21 mouse cellular contexts compared by ENCODE assay signal in the genomic region with DNA sequence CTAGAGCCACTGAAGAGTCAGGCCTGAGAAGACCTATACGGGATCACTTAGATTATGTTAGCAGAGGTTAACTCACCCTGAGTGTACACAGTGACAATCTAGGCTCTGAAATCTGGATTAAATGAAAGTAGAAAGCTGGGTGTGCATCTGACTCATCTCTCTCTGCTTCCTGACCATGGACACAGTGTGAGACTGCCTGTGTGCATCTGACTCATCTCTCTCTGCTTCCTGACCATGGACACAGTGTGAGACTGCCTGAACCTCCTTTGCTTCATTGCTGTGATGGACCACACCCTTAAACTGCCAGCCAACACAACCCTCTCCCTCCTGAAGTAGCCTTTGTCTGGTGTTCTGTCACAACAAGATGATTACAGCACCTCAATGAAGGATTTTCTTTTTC.
DNase-seq lines count a peak whose midpoint lies in the region; ATAC-seq and TF ChIP-seq lines count a peak whose summit lies in the region.
"Had no signal": no experiment of that assay in that cellular context is flagged by ENCODE, and none has a peak within 500 bp of the region (broad histone marks: within the 10 kb centered on the region; RNA-seq: fewer than 3 reads in every experiment).

No protein-coding gene starts in this region.

- H3K4me2 ChIP-seq in intestine, postnatal 0 days (replicated peaks; ENCODE audit: low read depth), result no peak overlapping the region
- no peak overlapping the region for H3K4me2 ChIP-seq in intestine, embryonic 16.5 days (ENCODE audit: low read depth, low read length)
- no peak overlapping the region for H3K4me2 ChIP-seq in stomach, postnatal 0 days (replicated peaks; ENCODE audit: low read depth)
- H3K4me2 ChIP-seq: embryonic facial prominence, embryonic 13.5 days; heart, embryonic 13.5 days; liver, embryonic 11.5 days; lung, embryonic 14.5 days; midbrain, embryonic 13.5 days; neural tube, embryonic 15.5 days had no signal

- no peak for TF ChIP-seq CTCF in intestine, postnatal 0 days (IDR thresholded peaks at IDR 0.05; ENCODE audit: low read depth)
- no peak for TF ChIP-seq CTCF in stomach, postnatal 0 days (IDR thresholded peaks at IDR 0.05; ENCODE audit: low read depth)

- no peaks in the 10 kb centered on the region for H3K27me3 ChIP-seq in intestine, postnatal 0 days (replicated peaks; ENCODE audit: control insufficient read depth, insufficient read depth, low read length)
- no peaks in the 10 kb centered on the region for H3K27me3 ChIP-seq in intestine, embryonic 16.5 days (replicated peaks; ENCODE audit: control insufficient read depth, insufficient read depth, low read length)
- H3K27me3 ChIP-seq in stomach, postnatal 0 days (ENCODE audit: control insufficient read depth, insufficient read depth, low read length), result no peaks in the 10 kb centered on the region
- H3K27me3 ChIP-seq: embryonic facial prominence, embryonic 13.5 days; heart, embryonic 13.5 days; midbrain, embryonic 13.5 days; neural tube, embryonic 15.5 days had no signal

- TF ChIP-seq EP300 in stomach, postnatal 0 days (optimal IDR thresholded peaks at IDR 0.05), result no peak

- WGBS in intestine, postnatal 0 days, result 88% methylated on average over 1 of the region's 1 CpGs
- WGBS in intestine, embryonic 16.5 days, result 83% methylated on average over 1 of the region's 1 CpGs
- WGBS in stomach, postnatal 0 days, result 68% methylated on average over 1 of the region's 1 CpGs

- peak; percentile 66; the same call in 1 of the 2 replicates for ATAC-seq in intestine, postnatal 0 days
- ATAC-seq in intestine, embryonic 16.5 days, result no peak
- peak; percentile 63; the same call in 1 of the 2 replicates for ATAC-seq in stomach, postnatal 0 days (ENCODE audit: low FRiP score, low TSS enrichment)
- ATAC-seq: CD4-positive, CD25-positive, alpha-beta regulatory T cell, adult 4 months; hindbrain, postnatal 0 days; midbrain, embryonic 13.5 days had no signal

- H3K9ac ChIP-seq in intestine, postnatal 0 days (ENCODE audit: low read depth, low read length), result no peak overlapping the region
- H3K9ac ChIP-seq in intestine, embryonic 16.5 days (ENCODE audit: low read depth, low read length), result no peak overlapping the region
- no peak overlapping the region for H3K9ac ChIP-seq in stomach, postnatal 0 days (ENCODE audit: low read length)
- H3K9ac ChIP-seq: embryonic facial prominence, embryonic 13.5 days; heart, embryonic 13.5 days; lung, embryonic 14.5 days; midbrain, embryonic 13.5 days; neural tube, embryonic 15.5 days had no signal

- H3K36me3 ChIP-seq in intestine, postnatal 0 days (ENCODE audit: control insufficient read depth, insufficient read depth), result no peaks in the 10 kb centered on the region
- H3K36me3 ChIP-seq in intestine, embryonic 16.5 days (ENCODE audit: control insufficient read depth, insufficient read depth, low read length), result no peaks in the 10 kb centered on the region
- no peaks in the 10 kb centered on the region for H3K36me3 ChIP-seq in stomach, postnatal 0 days (ENCODE audit: control insufficient read depth, insufficient read depth, low read length)
- H3K36me3 ChIP-seq: embryonic facial prominence, embryonic 13.5 days; heart, embryonic 13.5 days; neural tube, embryonic 15.5 days had no signal

- H3K9me3 ChIP-seq in intestine, postnatal 0 days (ENCODE audit: control insufficient read depth), result no peaks in the 10 kb centered on the region
- no peaks in the 10 kb centered on the region for H3K9me3 ChIP-seq in intestine, embryonic 16.5 days (ENCODE audit: control insufficient read depth, low read length)
- no peaks in the 10 kb centered on the region for H3K9me3 ChIP-seq in stomach, postnatal 0 days (ENCODE audit: control insufficient read depth, low read length)
- H3K9me3 ChIP-seq: embryonic facial prominence, embryonic 13.5 days; heart, embryonic 13.5 days; midbrain, embryonic 13.5 days; neural tube, embryonic 15.5 days had no signal

- peak; percentile 2 to 15 for DNase-seq in adrenal gland, postnatal 36 days
- no peak for DNase-seq in adrenal gland, postnatal 14 days
- peak; percentile 29 for DNase-seq in brain, adult 2 months (ENCODE audit: low read depth, low spot score)
- no peak for DNase-seq in stomach, postnatal 0 days (ENCODE audit: low spot score)
- no peak for DNase-seq in layer of hippocampus, adult 18-20 months (ENCODE audit: low spot score in 2 of 2)
- no peak for DNase-seq in right cerebral cortex, adult 2 months (ENCODE audit: low spot score in 2 of 2)
- DNase-seq: cerebellum, adult 18-20 months; heart, postnatal 4 days; kidney, adult 9 months; kidney, postnatal 4 days; lung, embryonic 14.5 days; lung, postnatal 4 days had no signal

- no peaks in the 10 kb centered on the region for H3K4me1 ChIP-seq in intestine, postnatal 0 days (replicated peaks; ENCODE audit: control insufficient read depth, insufficient read depth, low read length)
- no peaks in the 10 kb centered on the region for H3K4me1 ChIP-seq in intestine, embryonic 16.5 days (ENCODE audit: control insufficient read depth, insufficient read depth, low read length)
- no peaks in the 10 kb centered on the region for H3K4me1 ChIP-seq in stomach, postnatal 0 days (replicated peaks; ENCODE audit: control insufficient read depth, insufficient read depth)
- H3K4me1 ChIP-seq: embryonic facial prominence, embryonic 13.5 days; heart, embryonic 13.5 days; midbrain, embryonic 13.5 days; neural tube, embryonic 15.5 days had no signal

- H3K4me3 ChIP-seq in intestine, postnatal 0 days (ENCODE audit: low read depth, low read length), result no peak overlapping the region
- no peak overlapping the region for H3K4me3 ChIP-seq in intestine, embryonic 16.5 days (ENCODE audit: low read length)
- no peak overlapping the region for H3K4me3 ChIP-seq in stomach, postnatal 0 days (ENCODE audit: low read depth, low read length)
- H3K4me3 ChIP-seq: embryonic facial prominence, embryonic 13.5 days; heart, embryonic 13.5 days; midbrain, embryonic 13.5 days; neural tube, embryonic 15.5 days had no signal

- no peak overlapping the region for H3K27ac ChIP-seq in intestine, postnatal 0 days (ENCODE audit: low read depth, low read length)
- no peak overlapping the region for H3K27ac ChIP-seq in intestine, embryonic 16.5 days (ENCODE audit: low read length)
- no peak overlapping the region for H3K27ac ChIP-seq in stomach, postnatal 0 days (replicated peaks)
- H3K27ac ChIP-seq: embryonic facial prominence, embryonic 13.5 days; heart, embryonic 13.5 days; hindbrain, postnatal 0 days; midbrain, embryonic 13.5 days; neural tube, embryonic 15.5 days had no signal

Comparison
In these comparisons a context has a peak if more than half of its experiments do, and no peak if none do; other contexts are left out.
1. DNase-seq: peak in adrenal gland, postnatal 36 days (2 of 2) and brain, adult 2 months (single experiment); none in adrenal gland, postnatal 14 days (single experiment), stomach, postnatal 0 days (single experiment), layer of hippocampus, adult 18-20 months (0 of 2) and right cerebral cortex, adult 2 months (0 of 2).